Mouse (Mus musculus) heart, postnatal 0 days (tissue): Measurements from ENCODE around the gene Hoxb8.

Source experiments
- CTCF ChIP-seq: IDR thresholded peaks from 2 replicates; pipeline ENCODE4 v1.5.1; 2016; ENCODE audit warnings: antibody characterized with exemption, control low read depth, low read depth
- EP300 ChIP-seq: IDR thresholded peaks from 2 replicates; pipeline ENCODE4 v1.6.1; 2016; ENCODE audit warnings: antibody characterized with exemption, low read depth

- TF ChIP-seq CTCF, result no peak
- no peak for TF ChIP-seq EP300
These were observed 1.2 kb downstream of the Hoxb8 start for GRCm38 (mm10) chr11:96282795-96283430.
